Mouse (Mus musculus) heart, postnatal 0 days (tissue): ENCODE data around the gene Lrch4. TPM values are rescaled to one million over a fixed set of nuclear protein-coding genes. Genes with fewer than 3 reads are reported as not detected.

Experiments used
- ATAC-seq: fragments of 200-750 bp; cut with Nextera tagmentation; 2 replicates; pipeline ENCODE4 v1.8.0; 2017; ENCODE audit warnings: low read depth, moderate number of reproducible peaks, moderate library complexity; ENCODE audit not compliant: insufficient read depth
- DNase-seq: peaks from one replicate; pipeline ENCODE4 v3.0.0-alpha.2; 2016; ENCODE audit warnings: low spot score
- H3K27ac ChIP-seq: fragments of 300-500 bp; sonication (generic); 2 replicates; pipeline ENCODE4 v1.5.1; 2014; ENCODE audit warnings: low read depth, mild to moderate bottlenecking
- H3K27me3 ChIP-seq: fragments of 300-500 bp; sonication (generic); 2 replicates; pipeline ENCODE4 v1.6.1; 2014; ENCODE audit warnings: low read length, mixed read lengths; ENCODE audit not compliant: control insufficient read depth, insufficient read depth
- H3K36me3 ChIP-seq: fragments of 300-500 bp; sonication (generic); replicated peaks from 2 replicates; pipeline ENCODE4 v1.6.1; 2014; ENCODE audit warnings: low read length, mixed read lengths; ENCODE audit not compliant: control insufficient read depth, insufficient read depth
- H3K4me1 ChIP-seq: fragments of 300-500 bp; sonication (generic); 2 replicates; pipeline ENCODE4 v1.6.1; 2014; ENCODE audit warnings: antibody characterized with exemption; ENCODE audit not compliant: control insufficient read depth, insufficient read depth
- H3K4me2 ChIP-seq: fragments of 300-500 bp; sonication (generic); 2 replicates; pipeline ENCODE4 v1.6.1; 2014; ENCODE audit warnings: low read depth, mild to moderate bottlenecking, low read length, moderate library complexity
- H3K4me3 ChIP-seq: fragments of 300-500 bp; sonication (generic); 2 replicates; pipeline ENCODE4 v1.5.1; 2014; ENCODE audit warnings: low read depth, low read length
- H3K9ac ChIP-seq: fragments of 300-500 bp; sonication (generic); replicated peaks from 2 replicates; pipeline ENCODE4 v1.6.1; 2014; ENCODE audit warnings: low read depth, low read length, mixed read lengths
- H3K9me3 ChIP-seq: fragments of 300-500 bp; sonication (generic); replicated peaks from 2 replicates; pipeline ENCODE4 v1.6.1; 2016; ENCODE audit warnings: low read length; ENCODE audit not compliant: control insufficient read depth
- CTCF ChIP-seq: IDR thresholded peaks from 2 replicates; pipeline ENCODE4 v1.5.1; 2016; ENCODE audit warnings: antibody characterized with exemption, control low read depth, low read depth
- EP300 ChIP-seq: IDR thresholded peaks from 2 replicates; pipeline ENCODE4 v1.6.1; 2016; ENCODE audit warnings: antibody characterized with exemption, low read depth
- WGBS: fragments of 180-500 bp; shearing (Covaris S2); extraction: QIAGEN DNeasy Blood & Tissue Kit; methylation state at CpG from one replicate; pipeline ENCODE4 v1.1.7; 2014; 5-methylcytosine and 5-hydroxymethylcytosine counted together
- polyA plus RNA-seq: library from polyadenylated mRNA; unstranded; fragments of >200 nt; fragmentation: Nextera tagmentation; extraction: Ambion mirVana; gene quantifications from 2 replicates; pipeline ENCODE4 v1.2.1, GENCODE M21; 2015
- total RNA-seq: library from RNA; depleted of rRNA; stranded (reverse); fragments of >200 nt; gene quantifications from 2 replicates; pipeline ENCODE4 v1.2.3, GENCODE M21; 2014; ENCODE audit warnings: low replicate concordance; rRNA removed

Gene Lrch4
- total RNA-seq (12.7 and 19.7 TPM in 2 replicates), polyA plus RNA-seq (15.9 and 17.8 TPM in 2 replicates)

GRCm38 (mm10) chr5:137628498-137629305 lies at the start of gene Lrch4, which contains the start of the genes Fbxo24 and Gm20605:
Lrch4 (plus strand) TSS chr5:137629121.
Fbxo24 (minus strand) TSS chr5:137629002.
Gm20605 (plus strand) TSS chr5:137629175.
- Histone ChIP-seq H3K9me3 (no peaks in the 10 kb centered on the region), H3K4me3 (peak within 1 kb of the TSS; percentile 79), H3K27ac (peak within 1 kb of the TSS; percentile 88), H3K4me1 (peaks cover 23% of the 10 kb centered on the region), H3K36me3 (peaks cover 13% of the 10 kb centered on the region), H3K4me2 (peak within 1 kb of the TSS; percentile 92), H3K9ac (peak within 1 kb of the TSS; percentile 70), H3K27me3 (no peaks in the 10 kb centered on the region)
- peak; percentile 100 for DNase-seq
- ATAC-seq = peak; percentile 97
- WGBS = under 1% methylated on average over 45 of the region's 46 CpGs
- TF ChIP-seq EP300 (peak; percentile 83; the same call in 1 of the 2 replicates), CTCF (no peak)

GRCm38 (mm10) chr5:137580246-137580645 lies 48.7 kb upstream of the Lrch4 start:
- Histone ChIP-seq H3K27ac (no peak overlapping the region), H3K9me3 (no peaks in the 10 kb centered on the region), H3K9ac (no peak overlapping the region), H3K4me2 (no peak overlapping the region), H3K4me3 (no peak overlapping the region), H3K4me1 (no peaks in the 10 kb centered on the region), H3K36me3 (no peaks in the 10 kb centered on the region), H3K27me3 (peaks cover 27% of the 10 kb centered on the region)
- ATAC-seq (no peak), DNase-seq (no peak)
- WGBS = 59% methylated on average over 6 of the region's 6 CpGs
- no peak for TF ChIP-seq CTCF
- TF ChIP-seq EP300 = no peak

GRCm38 (mm10) chr5:137582702-137583101 lies 46.2 kb upstream of the Lrch4 start:
- no peak overlapping the region for H3K27ac ChIP-seq
- no peak overlapping the region for H3K4me2 ChIP-seq
- no peak overlapping the region for H3K4me3 ChIP-seq
- ATAC-seq (no peak), DNase-seq (no peak)
- H3K27me3 ChIP-seq = peaks cover 27% of the 10 kb centered on the region
- no peak overlapping the region for H3K9ac ChIP-seq
- no peaks in the 10 kb centered on the region for H3K36me3 ChIP-seq
- WGBS = 24% methylated on average over 8 of the region's 8 CpGs
- no peaks in the 10 kb centered on the region for H3K9me3 ChIP-seq
- TF ChIP-seq EP300 = no peak
- no peak for TF ChIP-seq CTCF
- no peaks in the 10 kb centered on the region for H3K4me1 ChIP-seq

GRCm38 (mm10) chr5:137583670-137584169 lies 45.2 kb upstream of the Lrch4 start:
- H3K4me2 ChIP-seq = peak overlapping the region; percentile 60
- peak overlapping the region; percentile 39 for H3K4me3 ChIP-seq
- no peak for TF ChIP-seq CTCF
- no peak for TF ChIP-seq EP300
- H3K9me3 ChIP-seq = no peaks in the 10 kb centered on the region
- H3K4me1 ChIP-seq = no peaks in the 10 kb centered on the region
- WGBS = 10% methylated on average over 27 of the region's 27 CpGs
- peak overlapping the region; percentile 31 for H3K9ac ChIP-seq
- no peaks in the 10 kb centered on the region for H3K36me3 ChIP-seq
- no peak overlapping the region for H3K27ac ChIP-seq
- ATAC-seq (peak; percentile 30; the same call in 1 of the 2 replicates), DNase-seq (no peak)
- peaks cover 27% of the 10 kb centered on the region for H3K27me3 ChIP-seq

- no peak for DNase-seq
- no peak overlapping the region for H3K4me2 ChIP-seq
- peaks cover 27% of the 10 kb centered on the region for H3K27me3 ChIP-seq
- ATAC-seq = no peak
- H3K4me3 ChIP-seq = no peak overlapping the region
- 33% methylated on average over 8 of the region's 8 CpGs for WGBS
- H3K27ac ChIP-seq = no peak overlapping the region
- no peaks in the 10 kb centered on the region for H3K4me1 ChIP-seq
- TF ChIP-seq CTCF (peak; percentile 48), EP300 (no peak)
- no peaks in the 10 kb centered on the region for H3K36me3 ChIP-seq
- no peak overlapping the region for H3K9ac ChIP-seq
- no peaks in the 10 kb centered on the region for H3K9me3 ChIP-seq
Observed at GRCm38 (mm10) chr5:137584976-137585375, 43.9 kb upstream of the Lrch4 start.
